Mouse (Mus musculus): ENCODE measurements at regions not wholly inside any gene's neighbourhood (a gene's known extent, or its start where the extent isn't known, plus 50 kb on each side); places are given as distances from the start of the nearest gene placed in this dataset.
"Not testable (repeated sequence)": the region's sequence is repeated elsewhere in the genome, so short reads cannot be mapped to it uniquely, and the experiment has no call there.

GRCm38 (mm10) chr17:83063848-83064247, 151.2 kb upstream of the Pkdcc start:
- H3K4me2 ChIP-seq, result no peak overlapping the region

DNA sequence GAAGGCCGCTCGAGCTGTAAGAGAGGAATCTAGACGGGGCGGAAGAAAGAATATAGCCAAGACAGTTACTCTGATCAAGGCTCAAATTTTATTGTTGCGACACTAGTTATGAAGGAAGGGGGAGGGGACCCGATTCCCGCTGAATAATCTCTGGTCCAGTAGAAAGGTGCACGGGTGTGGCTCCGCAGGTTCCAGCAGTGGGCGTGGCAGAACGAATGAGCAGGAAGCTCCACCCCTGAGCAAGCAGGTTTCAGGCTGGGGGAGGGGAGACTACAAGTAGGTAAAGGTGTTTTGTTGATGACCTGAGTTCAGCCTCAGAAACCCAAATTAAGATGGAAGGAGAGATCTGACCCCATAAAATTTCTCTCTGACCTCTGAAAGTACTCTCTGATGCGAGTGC, 150.7 kb upstream of the Pkdcc start:
- H3K4me1 ChIP-seq (replicated peaks; ENCODE audit: control insufficient read depth, insufficient read depth, low read length); H3K27ac ChIP-seq (ENCODE audit: low read depth, low read length); H3K27me3 ChIP-seq (replicated peaks; ENCODE audit: control insufficient read depth, insufficient read depth, low read length); ATAC-seq (replicated peaks; ENCODE audit: low FRiP score); H3K4me3 ChIP-seq (ENCODE audit: low read depth, low read length); H3K4me2 ChIP-seq; H3K36me3 ChIP-seq (ENCODE audit: control insufficient read depth, insufficient read depth, low read length); H3K9ac ChIP-seq (ENCODE audit: low read depth, low read length); H3K9me3 ChIP-seq (ENCODE audit: control insufficient read depth, low read length); DNase-seq (ENCODE audit: low spot score): not testable (repeated sequence)
- 28% methylated on average over 10 of the region's 12 CpGs for WGBS

More at GRCm38 (mm10) chr17:83063848-83064247, 151.2 kb upstream of the Pkdcc start:
- DNase-seq (ENCODE audit: low spot score) (no peak), ATAC-seq (replicated peaks; ENCODE audit: low FRiP score) (no peak)
- 34% methylated on average over 4 of the region's 4 CpGs for WGBS
- no peak overlapping the region for H3K9ac ChIP-seq (ENCODE audit: low read depth, low read length)
- H3K9me3 ChIP-seq (ENCODE audit: control insufficient read depth, low read length), result no peaks in the 10 kb centered on the region
- no peak overlapping the region for H3K4me3 ChIP-seq (ENCODE audit: low read depth, low read length)
- H3K36me3 ChIP-seq (ENCODE audit: control insufficient read depth, insufficient read depth, low read length), result no peaks in the 10 kb centered on the region
- H3K27ac ChIP-seq (ENCODE audit: low read depth, low read length), result no peak overlapping the region
- H3K4me1 ChIP-seq (replicated peaks; ENCODE audit: control insufficient read depth, insufficient read depth, low read length), result no peaks in the 10 kb centered on the region; the same call in 1 of the 2 replicates
- no peaks in the 10 kb centered on the region for H3K27me3 ChIP-seq (replicated peaks; ENCODE audit: control insufficient read depth, insufficient read depth, low read length)

- WGBS, result 53% methylated on average over 4 of the region's 4 CpGs
- H3K27ac ChIP-seq (ENCODE audit: low read depth, low read length), result no peak overlapping the region
Measured at GRCm38 (mm10) chr17:83069246-83069645, 145.8 kb upstream of the Pkdcc start.

DNA sequence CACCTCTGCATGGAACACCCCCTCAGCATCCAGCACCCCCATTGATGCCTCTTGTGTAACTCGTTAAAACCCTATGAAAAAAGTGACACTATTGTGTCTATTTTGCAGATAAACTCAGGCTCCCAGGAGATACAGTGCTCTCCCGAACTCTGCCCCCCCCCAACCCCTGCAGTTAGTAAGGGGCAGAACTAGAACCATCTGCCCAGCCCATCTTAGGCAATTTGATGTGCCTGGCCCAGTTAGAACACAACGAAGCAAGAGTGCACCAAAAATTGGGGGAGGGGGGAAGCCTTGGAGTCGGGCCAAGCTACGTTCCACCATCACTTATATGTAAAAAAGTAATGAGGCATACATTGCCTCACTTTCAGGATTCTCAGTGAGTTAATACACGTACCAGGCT, 143.3 kb upstream of the Pkdcc start:
- Histone ChIP-seq H3K4me2 (no peak overlapping the region), H3K36me3 (ENCODE audit: control insufficient read depth, insufficient read depth, low read length) (no peaks in the 10 kb centered on the region), H3K27me3 (replicated peaks; ENCODE audit: control insufficient read depth, insufficient read depth, low read length) (no peaks in the 10 kb centered on the region), H3K4me3 (ENCODE audit: low read depth, low read length) (no peak overlapping the region), H3K9ac (ENCODE audit: low read depth, low read length) (no peak overlapping the region), H3K4me1 (replicated peaks; ENCODE audit: control insufficient read depth, insufficient read depth, low read length) (no peaks in the 10 kb centered on the region), H3K9me3 (ENCODE audit: control insufficient read depth, low read length) (no peaks in the 10 kb centered on the region), H3K27ac (ENCODE audit: low read depth, low read length) (no peak overlapping the region)
- ATAC-seq (replicated peaks; ENCODE audit: low FRiP score), result no peak; the same call in 1 of the 2 replicates
- 64% methylated on average over 6 of the region's 6 CpGs for WGBS
- no peak for DNase-seq (ENCODE audit: low spot score)

More at GRCm38 (mm10) chr17:83069246-83069645, 145.8 kb upstream of the Pkdcc start:
- Histone ChIP-seq H3K4me1 (replicated peaks; ENCODE audit: control insufficient read depth, insufficient read depth, low read length) (no peaks in the 10 kb centered on the region; the same call in 1 of the 2 replicates), H3K27me3 (replicated peaks; ENCODE audit: control insufficient read depth, insufficient read depth, low read length) (no peaks in the 10 kb centered on the region), H3K4me3 (ENCODE audit: low read depth, low read length) (no peak overlapping the region), H3K36me3 (ENCODE audit: control insufficient read depth, insufficient read depth, low read length) (no peaks in the 10 kb centered on the region), H3K4me2 (no peak overlapping the region), H3K9ac (ENCODE audit: low read depth, low read length) (no peak overlapping the region), H3K9me3 (ENCODE audit: control insufficient read depth, low read length) (no peaks in the 10 kb centered on the region)
- ATAC-seq (replicated peaks; ENCODE audit: low FRiP score) (no peak), DNase-seq (ENCODE audit: low spot score) (no peak)

DNA sequence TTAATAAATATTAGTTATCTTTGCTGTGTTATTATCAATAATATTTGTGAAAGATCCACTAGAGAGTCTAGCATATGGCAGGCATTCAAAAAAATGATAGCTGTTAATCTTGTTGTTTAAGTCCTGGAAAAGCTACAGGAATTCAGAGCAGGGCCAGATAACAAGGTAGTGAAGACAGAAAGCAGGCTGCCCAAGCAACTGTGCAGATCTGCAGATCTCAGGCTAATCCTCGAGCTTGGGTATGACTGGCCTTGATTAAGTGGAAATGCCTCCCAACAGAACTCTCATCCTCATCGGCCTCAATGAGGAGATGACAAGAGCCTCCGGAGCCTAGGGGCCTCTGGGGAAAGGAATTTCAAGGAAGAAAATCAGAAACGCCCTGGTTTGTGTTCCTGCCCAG, 142.9 kb upstream of the Pkdcc start:
- Histone ChIP-seq H3K4me3 (ENCODE audit: low read depth, low read length) (no peak overlapping the region), H3K4me2 (no peak overlapping the region), H3K4me1 (replicated peaks; ENCODE audit: control insufficient read depth, insufficient read depth, low read length) (no peaks in the 10 kb centered on the region), H3K9ac (ENCODE audit: low read depth, low read length) (no peak overlapping the region), H3K9me3 (ENCODE audit: control insufficient read depth, low read length) (no peaks in the 10 kb centered on the region), H3K36me3 (ENCODE audit: control insufficient read depth, insufficient read depth, low read length) (no peaks in the 10 kb centered on the region), H3K27ac (ENCODE audit: low read depth, low read length) (no peak overlapping the region), H3K27me3 (replicated peaks; ENCODE audit: control insufficient read depth, insufficient read depth, low read length) (no peaks in the 10 kb centered on the region)
- no peak for ATAC-seq (replicated peaks; ENCODE audit: low FRiP score)
- 54% methylated on average over 4 of the region's 4 CpGs for WGBS
- no peak for DNase-seq (ENCODE audit: low spot score)

GRCm38 (mm10) chr17:83074893-83075292, 140.2 kb upstream of the Pkdcc start:
- Histone ChIP-seq H3K27ac (ENCODE audit: low read depth, low read length) (no peak overlapping the region), H3K4me1 (replicated peaks; ENCODE audit: control insufficient read depth, insufficient read depth, low read length) (peaks cover 5% of the 10 kb centered on the region; the same call in 1 of the 2 replicates), H3K27me3 (replicated peaks; ENCODE audit: control insufficient read depth, insufficient read depth, low read length) (no peaks in the 10 kb centered on the region), H3K4me2 (no peak overlapping the region), H3K9ac (ENCODE audit: low read depth, low read length) (no peak overlapping the region), H3K9me3 (ENCODE audit: control insufficient read depth, low read length) (no peaks in the 10 kb centered on the region), H3K36me3 (ENCODE audit: control insufficient read depth, insufficient read depth, low read length) (no peaks in the 10 kb centered on the region), H3K4me3 (ENCODE audit: low read depth, low read length) (no peak overlapping the region)
- DNase-seq (ENCODE audit: low spot score) (no peak), ATAC-seq (replicated peaks; ENCODE audit: low FRiP score) (no peak)
- WGBS, result 61% methylated on average over 5 of the region's 5 CpGs

DNA sequence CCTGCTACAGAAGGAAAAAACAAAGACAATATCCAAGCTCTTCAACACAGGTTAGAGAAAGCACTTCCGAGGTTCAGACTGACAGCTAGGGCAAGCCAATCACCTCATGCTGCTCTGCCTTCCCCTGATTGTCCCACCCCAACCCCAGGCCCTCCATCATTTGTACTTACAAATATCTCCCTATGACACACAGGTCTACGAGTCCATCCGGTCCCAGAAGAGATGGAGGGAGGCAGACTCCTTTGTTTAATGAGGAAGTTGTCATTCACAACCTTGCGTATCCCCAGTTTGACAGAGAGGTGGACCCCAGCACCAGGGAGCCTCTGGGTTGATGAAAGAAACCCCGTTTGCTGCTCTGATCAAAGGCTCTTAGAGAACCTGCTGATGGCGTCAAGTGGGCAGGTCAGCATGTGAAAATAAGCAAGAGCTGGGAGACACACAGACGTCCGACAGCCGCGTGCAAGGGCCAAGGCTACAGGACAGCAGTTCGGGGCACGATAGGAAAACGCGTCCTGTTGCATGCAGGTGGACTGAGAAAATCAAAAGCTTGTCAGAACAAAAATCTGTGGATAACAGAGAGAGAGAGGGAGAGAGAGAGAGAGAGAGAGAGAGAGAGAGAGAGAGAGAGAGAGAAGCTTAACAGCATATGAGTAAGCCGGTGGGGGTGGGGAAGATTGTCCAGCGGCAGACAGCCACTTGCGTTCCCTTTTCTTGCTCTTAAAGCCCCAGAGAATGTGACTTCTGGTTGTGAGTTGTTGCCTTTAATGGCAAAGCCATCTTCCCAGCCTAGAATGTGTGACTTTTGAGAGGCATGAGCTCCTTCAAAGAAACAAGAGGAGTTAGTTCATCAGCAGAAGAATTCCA, 137.1 kb upstream of the Pkdcc start:
- no peaks in the 10 kb centered on the region for H3K9me3 ChIP-seq (ENCODE audit: control insufficient read depth, low read length)
- no peak overlapping the region for H3K4me3 ChIP-seq (ENCODE audit: low read depth, low read length)
- peak overlapping the region; percentile 18 for H3K4me2 ChIP-seq
- H3K27ac ChIP-seq (ENCODE audit: low read depth, low read length), result no peak overlapping the region
- ATAC-seq (replicated peaks; ENCODE audit: low FRiP score) (no peak), DNase-seq (ENCODE audit: low spot score) (no peak)
- no peak overlapping the region for H3K9ac ChIP-seq (ENCODE audit: low read depth, low read length)
- WGBS, result 33% methylated on average over 17 of the region's 17 CpGs
- H3K36me3 ChIP-seq (ENCODE audit: control insufficient read depth, insufficient read depth, low read length), result no peaks in the 10 kb centered on the region
- no peaks in the 10 kb centered on the region for H3K27me3 ChIP-seq (replicated peaks; ENCODE audit: control insufficient read depth, insufficient read depth, low read length)
- H3K4me1 ChIP-seq (replicated peaks; ENCODE audit: control insufficient read depth, insufficient read depth, low read length), result peaks cover 7% of the 10 kb centered on the region; the same call in 1 of the 2 replicates

- WGBS, result 30% methylated on average over 19 of the region's 19 CpGs
- H3K4me1 ChIP-seq (replicated peaks; ENCODE audit: control insufficient read depth, insufficient read depth, low read length), result peaks cover 7% of the 10 kb centered on the region; the same call in 1 of the 2 replicates
- no peaks in the 10 kb centered on the region for H3K9me3 ChIP-seq (ENCODE audit: control insufficient read depth, low read length)
- H3K36me3 ChIP-seq (ENCODE audit: control insufficient read depth, insufficient read depth, low read length), result no peaks in the 10 kb centered on the region
- no peaks in the 10 kb centered on the region for H3K27me3 ChIP-seq (replicated peaks; ENCODE audit: control insufficient read depth, insufficient read depth, low read length)
- peak overlapping the region; percentile 18 for H3K4me2 ChIP-seq
- DNase-seq (ENCODE audit: low spot score) (no peak), ATAC-seq (replicated peaks; ENCODE audit: low FRiP score) (0 out of 2 replicates have a peak, but pooled peaks have one; percentile 23)
- no peak overlapping the region for H3K4me3 ChIP-seq (ENCODE audit: low read depth, low read length)
- H3K9ac ChIP-seq (ENCODE audit: low read depth, low read length), result no peak overlapping the region
- no peak overlapping the region for H3K27ac ChIP-seq (ENCODE audit: low read depth, low read length)
Measured at GRCm38 (mm10) chr17:83078601-83079360, 136.3 kb upstream of the Pkdcc start.
